Mouse (Mus musculus): ENCODE results near the gene Crlf3. TPM values are rescaled to one million over a fixed set of nuclear protein-coding genes. Genes with fewer than 3 reads are reported as not detected.

Crlf3 gene
- total RNA-seq, 1 experiment: 57.3 TPM

DNA sequence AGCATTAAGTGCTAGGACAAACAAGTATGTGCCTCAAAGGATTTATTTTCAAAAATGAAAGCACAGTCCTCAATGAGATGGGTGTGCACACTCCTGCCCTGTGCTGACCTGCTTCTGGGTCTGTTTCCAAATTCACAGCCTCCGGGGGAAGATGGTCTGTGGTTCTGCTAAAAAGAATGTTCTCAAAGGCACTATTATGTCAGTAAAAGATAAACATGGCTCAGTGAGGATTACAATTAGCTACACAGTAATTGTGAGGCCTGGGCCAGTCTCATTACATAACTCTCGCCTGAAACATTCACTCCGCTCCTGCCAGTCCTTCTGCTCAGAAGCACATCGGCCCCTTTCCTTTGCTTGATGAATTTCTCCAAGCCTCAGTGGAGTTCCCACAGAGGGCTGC lies 18.6 kb downstream of the Crlf3 start:
- H3K4me1 ChIP-seq (ENCODE audit: control insufficient read depth in 2 of 2, insufficient read depth in 2 of 2, low read length in 2 of 2, poor library complexity in 1 of 2): no peaks in the 10 kb centered on the region
- no peak for DNase-seq (ENCODE audit: low read depth, low spot score)
- H3K27ac ChIP-seq (ENCODE audit: insufficient read depth, low read depth, low read length, poor library complexity, severe bottlenecking): no peak overlapping the region
- in situ Hi-C loops (cut with MboI; ENCODE audit: low sequenced_read_pairs in 2 of 2, unreplicated experiment in 2 of 2): no loop called here
- no peak overlapping the region for H3K9ac ChIP-seq (ENCODE audit: insufficient read depth, low read depth, low read length, poor library complexity, severe bottlenecking)
- TF ChIP-seq ZNF384 (IDR thresholded peaks at IDR 0.05; ENCODE audit: low read depth, low read length): no peak
- TF ChIP-seq CHD2 (IDR thresholded peaks at IDR 0.05; ENCODE audit: low read depth, low read length): no peak
- no peak for TF ChIP-seq MAFK (IDR thresholded peaks at IDR 0.05; ENCODE audit: insufficient read depth, low read depth, low read length)
- TF ChIP-seq HCFC1 (IDR thresholded peaks at IDR 0.05; ENCODE audit: borderline replicate concordance, insufficient read depth, low read length): no peak
- no peak for TF ChIP-seq ZC3H11A (IDR thresholded peaks at IDR 0.05; ENCODE audit: borderline replicate concordance, low read depth, low read length)
- H3K4me3 ChIP-seq (ENCODE audit: insufficient read depth in 1 of 2, low read depth in 1 of 2, low read length in 2 of 2, poor library complexity in 1 of 2, severe bottlenecking in 1 of 2): no peak overlapping the region
- H3K9me3 ChIP-seq (ENCODE audit: control insufficient read depth, insufficient read depth, low read depth, low read length): no peaks in the 10 kb centered on the region
- H3K36me3 ChIP-seq (ENCODE audit: control insufficient read depth, insufficient read depth, low read length, poor library complexity, severe bottlenecking): peaks cover 17% of the 10 kb centered on the region

DNA sequence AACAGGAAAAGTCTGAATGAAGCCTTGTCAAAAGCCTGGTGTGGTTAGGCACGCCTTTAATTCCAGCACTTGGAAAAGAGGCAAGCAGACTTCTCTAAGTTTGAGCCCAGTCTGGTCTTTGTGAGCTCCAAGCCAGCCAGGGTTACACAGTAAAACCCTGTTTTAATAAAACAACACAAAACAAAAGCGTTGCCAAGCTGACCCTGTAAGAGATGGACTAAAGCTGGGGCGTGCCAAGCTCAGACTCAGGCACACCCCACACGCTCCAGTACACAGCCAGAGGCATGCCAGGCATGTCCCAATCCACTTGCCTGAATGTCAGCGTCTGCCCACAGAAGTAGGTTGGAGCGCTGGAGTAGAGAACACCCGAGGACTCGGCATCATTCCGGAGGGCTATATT lies 24.6 kb downstream of the Crlf3 start:
- Histone ChIP-seq H3K27ac (ENCODE audit: insufficient read depth, low read depth, low read length, poor library complexity, severe bottlenecking) (no peak overlapping the region), H3K4me1 (ENCODE audit: control insufficient read depth in 2 of 2, insufficient read depth in 2 of 2, low read length in 2 of 2, poor library complexity in 1 of 2) (peaks cover 0 to 4% of the 10 kb centered on the region in 2 experiments; a peak in 1 of 4 replicates), H3K36me3 (ENCODE audit: control insufficient read depth, insufficient read depth, low read length, poor library complexity, severe bottlenecking) (peaks cover 39% of the 10 kb centered on the region), H3K9me3 (ENCODE audit: control insufficient read depth, insufficient read depth, low read depth, low read length) (no peaks in the 10 kb centered on the region), H3K9ac (ENCODE audit: insufficient read depth, low read depth, low read length, poor library complexity, severe bottlenecking) (no peak overlapping the region), H3K4me3 (ENCODE audit: insufficient read depth in 1 of 2, low read depth in 1 of 2, low read length in 2 of 2, poor library complexity in 1 of 2, severe bottlenecking in 1 of 2) (no peak overlapping the region)
- in situ Hi-C loops (cut with MboI; ENCODE audit: low sequenced_read_pairs in 2 of 2, unreplicated experiment in 2 of 2): no loop called here
- TF ChIP-seq ZNF384 (IDR thresholded peaks at IDR 0.05; ENCODE audit: low read depth, low read length): no peak
- TF ChIP-seq CHD2 (IDR thresholded peaks at IDR 0.05; ENCODE audit: low read depth, low read length): no peak
- TF ChIP-seq HCFC1 (IDR thresholded peaks at IDR 0.05; ENCODE audit: borderline replicate concordance, insufficient read depth, low read length): no peak
- no peak for TF ChIP-seq MAFK (IDR thresholded peaks at IDR 0.05; ENCODE audit: insufficient read depth, low read depth, low read length)
- no peak for TF ChIP-seq ZC3H11A (IDR thresholded peaks at IDR 0.05; ENCODE audit: borderline replicate concordance, low read depth, low read length)
- DNase-seq (ENCODE audit: low read depth, low spot score): no peak

DNA sequence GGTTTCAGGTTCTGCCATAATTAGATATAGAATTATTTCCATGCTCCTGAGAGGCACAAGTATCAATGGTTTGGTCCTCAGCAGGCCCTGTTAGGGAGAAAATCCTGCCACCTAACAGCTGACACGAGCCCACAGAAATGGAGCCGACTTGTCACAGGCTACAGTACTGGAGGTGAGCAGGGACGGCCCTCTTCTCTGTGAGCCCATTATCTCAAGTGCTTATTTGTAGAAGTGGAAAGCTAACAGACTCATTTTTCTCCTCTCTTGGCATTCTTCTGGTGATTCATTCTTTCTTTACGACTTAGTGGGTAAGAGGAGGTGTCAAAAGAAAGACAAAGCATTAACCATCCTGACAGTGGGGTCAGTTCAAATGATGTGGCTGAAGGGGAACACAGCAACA lies 26.1 kb downstream of the Crlf3 start:
- H3K27ac ChIP-seq (ENCODE audit: insufficient read depth, low read depth, low read length, poor library complexity, severe bottlenecking): no peak overlapping the region
- TF ChIP-seq HCFC1 (IDR thresholded peaks at IDR 0.05; ENCODE audit: borderline replicate concordance, insufficient read depth, low read length) (no peak), MAFK (IDR thresholded peaks at IDR 0.05; ENCODE audit: insufficient read depth, low read depth, low read length) (no peak), ZNF384 (IDR thresholded peaks at IDR 0.05; ENCODE audit: low read depth, low read length) (no peak), ZC3H11A (IDR thresholded peaks at IDR 0.05; ENCODE audit: borderline replicate concordance, low read depth, low read length) (no peak), CHD2 (IDR thresholded peaks at IDR 0.05; ENCODE audit: low read depth, low read length) (no peak)
- no peak overlapping the region for H3K4me3 ChIP-seq (ENCODE audit: insufficient read depth in 1 of 2, low read depth in 1 of 2, low read length in 2 of 2, poor library complexity in 1 of 2, severe bottlenecking in 1 of 2)
- no peak for DNase-seq (ENCODE audit: low read depth, low spot score)
- no peak overlapping the region for H3K9ac ChIP-seq (ENCODE audit: insufficient read depth, low read depth, low read length, poor library complexity, severe bottlenecking)
- H3K4me1 ChIP-seq (ENCODE audit: control insufficient read depth in 2 of 2, insufficient read depth in 2 of 2, low read length in 2 of 2, poor library complexity in 1 of 2): peaks cover 0 to 4% of the 10 kb centered on the region in 2 experiments; a peak in 1 of 4 replicates
- H3K36me3 ChIP-seq (ENCODE audit: control insufficient read depth, insufficient read depth, low read length, poor library complexity, severe bottlenecking): peaks cover 39% of the 10 kb centered on the region
- no peaks in the 10 kb centered on the region for H3K9me3 ChIP-seq (ENCODE audit: control insufficient read depth, insufficient read depth, low read depth, low read length)
- in situ Hi-C loops (cut with MboI; ENCODE audit: low sequenced_read_pairs in 2 of 2, unreplicated experiment in 2 of 2): no loop called here

DNA sequence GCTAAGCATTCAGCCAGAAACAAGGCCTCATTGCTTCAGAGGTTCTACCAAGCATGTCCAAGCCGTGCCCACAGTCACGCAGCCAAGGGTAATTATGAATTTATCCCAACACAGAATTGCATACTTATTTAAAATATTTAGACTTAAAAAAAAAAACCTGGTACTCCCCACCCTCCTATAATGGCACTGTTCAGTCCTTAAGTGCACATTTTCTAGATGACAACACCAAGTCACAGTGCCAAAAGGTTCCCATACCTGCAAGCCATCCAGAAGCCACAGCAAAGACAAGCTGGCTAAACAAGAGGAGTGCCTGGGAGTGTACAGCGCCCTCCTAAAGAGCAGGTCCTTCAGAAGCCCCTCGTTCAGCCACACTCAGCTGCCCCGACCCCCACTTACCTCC lies 27.6 kb downstream of the Crlf3 start:
- in situ Hi-C loops (cut with MboI; ENCODE audit: low sequenced_read_pairs in 2 of 2, unreplicated experiment in 2 of 2): no loop called here
- H3K4me1 ChIP-seq (ENCODE audit: control insufficient read depth in 2 of 2, insufficient read depth in 2 of 2, low read length in 2 of 2, poor library complexity in 1 of 2): peaks cover 0 to 4% of the 10 kb centered on the region in 2 experiments; a peak in 1 of 4 replicates
- H3K36me3 ChIP-seq (ENCODE audit: control insufficient read depth, insufficient read depth, low read length, poor library complexity, severe bottlenecking): peaks cover 45% of the 10 kb centered on the region

More for the DNA sequence above, 27.6 kb downstream of the Crlf3 start:
- Histone ChIP-seq H3K9ac (ENCODE audit: insufficient read depth, low read depth, low read length, poor library complexity, severe bottlenecking) (no peak overlapping the region), H3K4me3 (ENCODE audit: insufficient read depth in 1 of 2, low read depth in 1 of 2, low read length in 2 of 2, poor library complexity in 1 of 2, severe bottlenecking in 1 of 2) (no peak overlapping the region), H3K27ac (ENCODE audit: insufficient read depth, low read depth, low read length, poor library complexity, severe bottlenecking) (no peak overlapping the region; the same call in 1 of the 2 replicates), H3K9me3 (ENCODE audit: control insufficient read depth, insufficient read depth, low read depth, low read length) (no peaks in the 10 kb centered on the region)
- TF ChIP-seq CHD2 (IDR thresholded peaks at IDR 0.05; ENCODE audit: low read depth, low read length): no peak
- no peak for TF ChIP-seq HCFC1 (IDR thresholded peaks at IDR 0.05; ENCODE audit: borderline replicate concordance, insufficient read depth, low read length)
- TF ChIP-seq MAFK (IDR thresholded peaks at IDR 0.05; ENCODE audit: insufficient read depth, low read depth, low read length): no peak
- no peak for TF ChIP-seq ZC3H11A (IDR thresholded peaks at IDR 0.05; ENCODE audit: borderline replicate concordance, low read depth, low read length)
- TF ChIP-seq ZNF384 (IDR thresholded peaks at IDR 0.05; ENCODE audit: low read depth, low read length): no peak
- no peak for DNase-seq (ENCODE audit: low read depth, low spot score)
